Mouse (Mus musculus) neutrophil, adult 59 days (primary cell): ENCODE measurements around the gene Mapkbp1. TPM values are rescaled to one million over a fixed set of nuclear protein-coding genes. Genes with fewer than 3 reads are reported as not detected.

ENCODE experiments used
- total RNA-seq, 2 experiments: library from RNA; stranded (reverse); gene quantifications; 1 replicate in 1 of 2; 2 replicates in 1 of 2; pipeline ENCODE4 v1.2.4; 2023

The Mapkbp1 gene
- total RNA-seq: 1 to 10 TPM; 5.3 to 7.8 TPM

DNA sequence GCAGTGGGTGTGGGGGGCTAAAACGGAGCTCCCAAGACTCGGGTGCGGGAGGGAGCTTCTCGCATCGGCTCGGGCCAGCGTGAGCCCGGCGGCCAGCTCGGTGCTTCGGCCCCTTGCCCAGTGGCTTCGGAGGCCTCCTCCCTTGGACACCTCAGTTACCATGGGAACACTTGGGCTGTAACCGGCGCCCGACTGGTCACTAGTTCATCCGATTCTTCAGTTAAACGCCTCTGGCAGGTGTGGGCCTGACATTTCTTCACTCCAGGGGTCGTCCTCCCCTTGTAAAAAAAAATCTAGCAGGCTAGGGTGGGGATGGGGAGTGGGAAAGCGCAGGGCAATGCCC lies at the start of gene Mapkbp1:
Gene Mapkbp1, plus strand, starts transcription at position 163 of the 343 bp plus-strand sequence.

DNA sequence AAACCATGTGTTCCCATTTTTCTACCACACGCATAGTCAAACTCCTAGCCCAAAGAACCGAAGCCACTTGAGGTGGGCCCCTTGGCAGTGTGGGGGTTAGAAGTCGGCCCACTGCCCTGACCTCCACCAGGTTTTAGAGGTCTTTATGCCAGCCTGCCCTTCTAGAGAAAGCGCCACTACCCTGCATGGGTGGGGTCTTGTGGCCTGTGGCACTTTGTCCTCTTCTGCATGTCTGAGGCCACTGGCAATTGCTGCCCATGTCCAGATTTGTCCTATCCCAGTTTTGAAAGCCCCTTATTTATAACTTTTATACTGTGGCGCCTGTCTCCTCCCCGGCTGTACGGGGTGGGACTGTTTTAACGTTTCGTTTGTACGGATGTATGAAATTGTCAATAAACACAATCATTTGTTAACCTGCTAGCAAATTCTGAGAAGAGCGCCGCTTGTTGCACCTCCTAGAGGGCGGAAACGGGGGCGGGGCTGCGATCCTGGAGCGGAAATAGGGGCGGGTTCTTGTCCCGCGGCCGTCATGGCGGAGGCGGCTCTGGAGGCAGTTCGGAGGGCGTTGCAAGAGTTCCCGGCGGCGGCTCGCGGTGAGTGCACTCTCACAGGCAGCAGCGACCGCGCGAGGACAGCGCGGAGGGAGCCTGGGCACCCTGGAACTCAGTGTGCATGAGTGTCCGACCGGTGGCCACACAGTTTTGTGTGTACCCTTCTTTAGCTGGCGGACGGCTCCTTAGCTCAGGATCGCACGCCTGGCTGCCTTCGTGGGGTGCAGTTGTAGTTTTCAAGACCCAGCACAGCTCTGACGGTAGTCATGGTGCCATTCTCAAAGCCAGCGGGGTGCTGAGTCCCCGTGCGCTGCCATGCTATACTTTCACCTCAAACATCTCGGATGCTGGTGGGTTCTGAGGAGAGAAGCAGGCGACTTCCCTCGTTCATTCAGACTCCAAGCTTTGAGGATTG lies 54.8 kb downstream of the Mapkbp1 start, which contains the start of the genes Jmjd7 and Gm28042:
Gene Jmjd7, plus strand, starts transcription at position 500 of the 966 bp plus-strand sequence.
Gene Gm28042, plus strand, starts transcription at position 510 of the 966 bp plus-strand sequence.

DNA sequence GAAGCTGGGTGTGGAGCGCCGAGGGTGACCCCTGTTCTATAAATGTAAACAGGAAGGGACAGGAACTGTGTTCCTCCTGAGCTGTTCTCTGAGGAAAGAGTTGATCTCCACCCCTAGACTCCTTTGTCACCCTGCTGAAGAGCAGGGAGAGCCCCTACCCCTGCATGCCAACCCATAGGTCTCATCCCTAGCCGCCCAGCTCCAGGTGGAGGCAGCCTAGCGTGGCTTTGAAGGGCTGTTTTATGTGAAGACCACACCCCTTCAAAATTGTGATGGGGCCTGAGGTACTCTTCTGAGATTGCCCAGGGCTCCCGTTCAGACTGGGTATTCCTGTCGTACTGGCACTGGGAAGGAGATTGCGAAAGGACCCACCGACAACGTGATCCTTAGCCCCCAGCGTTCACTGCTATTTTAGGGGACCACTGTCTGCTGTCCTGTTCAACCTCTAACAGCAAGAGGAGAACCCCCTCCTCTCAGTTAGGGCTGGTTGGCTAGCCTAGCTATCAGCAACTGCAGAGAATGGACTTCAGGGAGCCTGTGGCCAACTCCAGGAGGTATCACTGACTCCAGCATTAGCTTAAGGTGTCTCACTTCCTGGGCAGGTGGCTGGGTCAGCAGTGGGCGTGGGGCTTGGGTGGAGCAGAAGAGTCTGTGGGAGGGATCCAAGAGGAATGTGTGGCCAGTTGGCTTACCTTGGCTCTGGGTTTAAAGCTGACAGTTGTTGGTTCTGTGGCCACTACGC lies 60.4 kb downstream of the Mapkbp1 start, which contains the start of gene Pla2g4b:
Gene Pla2g4b, plus strand, starts transcription at position 692 of the 742 bp plus-strand sequence.

Other genes with a start within 250 kb of the Mapkbp1 start
- under 1 TPM in 1 of 2 experiments, not detected in 1; 0.20 TPM for gene Itpka, start 230.4 kb upstream of the Mapkbp1 start, total RNA-seq
- not detected for gene Ltk, start 212.3 kb upstream of the Mapkbp1 start, total RNA-seq
- gene Rpap1, start 185.2 kb upstream of the Mapkbp1 start, total RNA-seq: 10 to 100 TPM in 1 of 2 experiments, 1 to 10 TPM in 1; 7.9 to 10.5 TPM
- 1 to 10 TPM in 1 of 2 experiments, under 1 TPM in 1; 0.24 to 1.3 TPM for gene Tyro3, start 175.0 kb upstream of the Mapkbp1 start, total RNA-seq
- 10 to 100 TPM; 36.8 to 43.5 TPM for gene Mga, start 75.5 kb upstream of the Mapkbp1 start, total RNA-seq
- gene Jmjd7, start 54.8 kb downstream of the Mapkbp1 start, total RNA-seq: 1 to 10 TPM; 2.4 to 4.1 TPM
- gene Gm28042, start 54.8 kb downstream of the Mapkbp1 start, total RNA-seq: under 1 TPM in 1 of 2 experiments, not detected in 1; 0.80 TPM
- 1 to 10 TPM in 1 of 2 experiments, under 1 TPM in 1; 0.76 to 2.0 TPM for gene Pla2g4b, start 60.7 kb downstream of the Mapkbp1 start, total RNA-seq
- 10 to 100 TPM; 46.4 to 70.4 TPM for gene Ehd4, start 181.9 kb downstream of the Mapkbp1 start, total RNA-seq